Mouse (Mus musculus) embryo, embryonic 11 days (tissue): Measurements from ENCODE around the gene Prpf40b.

Experiments
- DNase-seq: peaks from one replicate; pipeline ENCODE4 v3.0.0-alpha.2; 2015

Prpf40b gene

GRCm38 (mm10) chr15:99334500-99334899 is 39.6 kb downstream of the Prpf40b start:
- no peak for DNase-seq

DNA sequence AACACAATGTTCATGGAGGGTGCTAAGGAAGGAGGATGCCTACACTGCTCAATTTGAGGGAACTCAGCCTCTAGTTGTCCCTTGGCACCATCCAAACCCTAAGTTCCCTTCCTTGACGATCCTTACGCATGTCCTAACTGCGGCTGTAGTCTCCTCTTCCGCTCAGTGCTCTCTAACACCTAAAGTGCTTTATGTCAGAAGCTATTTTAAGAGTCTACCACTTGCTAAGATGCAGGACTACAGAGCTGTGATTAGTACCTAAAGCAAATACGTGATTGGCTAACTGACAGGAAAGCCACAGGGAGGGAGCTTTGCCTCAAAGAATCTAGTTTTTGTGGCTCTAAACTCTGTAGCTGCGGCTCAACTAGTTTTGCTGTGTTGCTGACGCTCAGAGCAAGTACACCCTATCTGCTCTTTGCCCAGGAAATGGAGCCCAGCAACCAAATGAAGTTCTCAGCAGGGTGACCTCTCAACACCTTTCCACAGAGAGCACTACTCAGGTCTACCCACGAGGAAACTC is 41.0 kb downstream of the Prpf40b start:
- no peak for DNase-seq

- no peak for DNase-seq
These were observed 44.0 kb downstream of the Prpf40b start for GRCm38 (mm10) chr15:99338916-99339315.

DNA sequence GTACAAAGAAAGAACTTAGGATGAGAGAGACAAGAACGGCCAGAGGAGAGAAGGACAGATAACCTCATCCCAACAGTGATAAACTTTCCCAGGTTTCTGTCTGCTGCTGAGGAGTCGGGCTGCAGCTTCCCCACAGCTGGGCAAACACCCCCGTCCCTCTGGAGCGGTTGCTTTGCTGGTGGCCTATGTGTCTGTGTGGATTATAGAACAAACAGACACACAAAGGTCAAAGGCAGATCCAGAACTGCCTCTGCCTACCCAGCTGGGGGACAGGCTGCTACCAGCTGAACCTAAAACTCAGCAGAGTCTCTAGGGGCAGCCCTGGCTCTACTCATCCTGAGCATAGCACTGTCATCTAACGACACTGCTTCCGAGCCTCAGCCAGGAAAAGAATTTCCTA is 44.8 kb downstream of the Prpf40b start:
- no peak for DNase-seq

DNA sequence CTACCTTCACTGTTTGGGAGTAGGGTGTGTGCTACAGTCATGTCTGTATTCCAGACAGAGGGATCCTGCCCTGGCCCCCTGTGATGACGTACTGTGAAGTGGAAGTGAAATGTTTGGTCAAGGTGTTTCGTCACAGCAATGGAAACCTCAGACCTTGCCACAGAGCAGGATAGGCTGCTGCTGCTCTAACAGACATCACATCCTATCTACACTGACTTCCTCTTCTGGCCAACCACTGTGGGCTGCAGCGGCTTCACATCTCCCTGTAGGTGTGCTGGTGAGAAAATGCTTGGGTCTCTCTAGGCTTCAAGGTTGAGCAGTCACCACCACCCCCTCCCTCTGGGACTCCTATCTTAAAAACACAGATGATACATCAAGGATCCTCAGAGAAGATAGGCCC is 46.2 kb downstream of the Prpf40b start:
- no peak for DNase-seq

- DNase-seq: no peak
These were observed 47.5 kb downstream of the Prpf40b start for GRCm38 (mm10) chr15:99342194-99342981.

DNA sequence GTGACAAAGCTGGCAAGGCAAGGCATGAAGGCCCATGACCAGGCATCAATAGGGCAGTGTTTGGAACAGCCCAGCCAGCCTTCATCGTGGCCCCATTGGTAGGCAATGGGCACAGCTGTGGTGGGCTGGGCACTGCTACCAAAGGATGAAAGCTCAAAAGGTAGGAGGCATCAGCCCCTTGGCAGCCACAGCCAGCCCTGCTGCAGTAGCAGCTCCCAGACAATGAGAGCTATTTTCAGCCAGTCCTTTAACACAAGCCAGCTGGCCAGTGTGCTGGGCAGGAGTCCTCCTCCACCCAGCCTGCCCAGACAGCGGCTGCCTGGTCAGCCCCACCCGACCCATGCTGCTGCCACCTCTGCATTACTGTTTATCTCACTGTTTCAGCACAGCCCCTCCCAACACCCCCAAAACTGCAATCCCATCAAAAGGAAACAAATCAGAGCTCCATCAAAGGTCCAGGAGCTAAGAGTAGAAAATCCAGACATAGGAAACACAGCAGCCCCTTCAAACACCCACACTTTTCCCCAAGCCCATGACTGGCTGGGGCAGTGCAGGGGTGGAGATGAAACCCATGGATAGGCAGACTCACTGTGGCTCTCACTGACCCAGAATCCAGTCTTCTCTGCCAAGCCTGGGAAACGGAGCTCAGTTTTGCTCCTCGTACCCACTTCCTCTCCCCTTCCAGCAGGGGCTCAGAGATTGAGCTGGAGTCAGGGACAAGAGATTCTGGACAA is 48.7 kb downstream of the Prpf40b start:
- DNase-seq: peak; percentile 47

DNA sequence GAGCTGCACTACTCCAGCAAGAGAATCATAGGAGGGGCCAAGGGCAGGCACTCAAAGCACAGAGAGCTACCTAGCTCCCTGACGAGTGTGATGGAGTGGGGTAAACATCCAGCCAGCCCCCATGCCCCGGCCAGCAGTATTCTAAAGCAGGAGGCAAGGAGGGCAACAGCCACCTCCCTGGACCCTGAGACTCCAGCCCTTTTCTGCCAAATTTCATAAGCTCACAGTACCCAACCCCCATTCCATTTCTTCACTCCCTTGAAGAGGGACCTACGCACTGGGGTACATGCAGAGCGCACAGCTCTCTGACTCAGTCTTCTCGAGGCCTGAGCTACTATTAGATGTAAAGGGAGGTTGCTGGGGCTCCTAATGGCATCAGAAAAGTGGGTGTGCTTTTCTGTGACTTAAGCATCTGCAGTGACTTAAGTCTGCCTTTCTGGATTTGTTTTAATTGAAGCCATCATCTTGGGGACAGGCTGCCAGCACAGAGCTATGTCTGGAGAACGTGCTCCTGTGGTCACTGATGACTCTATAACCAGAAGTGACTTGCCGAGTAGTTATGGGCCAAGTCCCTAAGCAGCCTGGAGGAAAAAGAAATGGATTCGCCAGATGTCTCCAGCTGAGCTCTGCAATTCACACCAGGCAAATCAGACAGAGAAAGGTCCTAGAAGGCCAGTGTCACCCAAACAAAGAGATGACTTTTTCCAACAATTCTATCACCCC is 49.4 kb downstream of the Prpf40b start:
- no peak for DNase-seq

DNA sequence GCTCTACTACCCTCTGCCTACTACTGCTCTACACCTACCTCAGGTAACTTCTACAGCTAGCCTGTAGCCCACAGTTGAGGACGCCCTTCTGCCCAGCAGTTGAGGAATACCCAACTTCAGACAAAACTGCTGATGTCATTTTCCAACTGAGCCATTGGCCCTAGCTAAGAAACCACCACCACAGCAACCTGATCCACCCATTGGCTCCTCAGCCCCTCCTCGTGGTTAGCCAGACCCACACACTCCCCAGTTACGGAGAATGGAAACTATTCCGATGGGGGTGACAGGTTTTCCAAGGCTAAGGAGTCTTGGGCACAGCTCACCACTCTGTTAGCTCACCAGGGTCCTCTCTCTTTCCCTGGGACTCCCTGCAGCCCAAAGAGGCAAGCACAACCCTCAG is 50.1 kb downstream of the Prpf40b start:
- DNase-seq: no peak

- no peak for DNase-seq
These were observed 56.7 kb downstream of the Prpf40b start for GRCm38 (mm10) chr15:99351610-99352009.

GRCm38 (mm10) chr15:99352306-99352705 is 57.4 kb downstream of the Prpf40b start:
- DNase-seq: no peak

DNA sequence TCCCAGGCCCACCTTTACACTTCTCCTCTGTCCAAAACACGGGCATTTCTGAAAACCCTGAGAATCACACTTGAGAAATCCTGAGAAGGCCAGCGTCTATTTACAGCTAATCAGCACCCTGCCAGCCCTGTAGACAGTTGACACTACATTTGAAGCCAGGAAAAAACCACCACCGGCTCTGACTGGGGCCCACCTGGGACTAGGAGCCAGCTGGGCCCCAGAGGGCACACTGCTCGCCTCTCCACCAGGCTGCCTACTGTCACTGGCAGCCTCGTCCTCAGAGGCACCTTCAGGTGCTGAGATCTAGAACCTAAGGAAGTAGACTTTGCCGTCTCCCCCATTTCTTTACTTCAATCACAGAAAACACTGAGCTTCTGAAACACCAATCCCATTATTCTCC is 60.8 kb downstream of the Prpf40b start:
- no peak for DNase-seq

- DNase-seq: no peak
These were observed 61.6 kb downstream of the Prpf40b start for GRCm38 (mm10) chr15:99356462-99356861.

DNA sequence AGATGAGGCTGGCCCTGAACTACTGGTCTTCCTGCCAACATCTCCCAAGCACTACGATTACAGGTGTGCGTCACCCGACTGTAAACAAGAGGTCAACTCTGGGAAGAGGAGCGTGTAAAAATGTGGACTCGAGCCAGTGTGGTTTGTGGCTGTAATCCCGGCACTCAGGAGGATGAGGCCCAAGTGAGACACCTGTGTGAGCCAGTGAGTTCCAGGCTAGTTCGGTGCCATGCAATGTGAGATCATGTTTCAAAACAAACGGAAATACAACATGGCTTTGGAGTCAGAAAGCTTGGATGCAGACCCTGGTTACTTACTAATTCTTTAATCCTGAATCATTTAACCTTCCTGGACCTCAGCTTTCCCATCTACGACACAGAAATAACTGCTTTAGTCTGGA is 64.1 kb downstream of the Prpf40b start:
- no peak for DNase-seq

DNA sequence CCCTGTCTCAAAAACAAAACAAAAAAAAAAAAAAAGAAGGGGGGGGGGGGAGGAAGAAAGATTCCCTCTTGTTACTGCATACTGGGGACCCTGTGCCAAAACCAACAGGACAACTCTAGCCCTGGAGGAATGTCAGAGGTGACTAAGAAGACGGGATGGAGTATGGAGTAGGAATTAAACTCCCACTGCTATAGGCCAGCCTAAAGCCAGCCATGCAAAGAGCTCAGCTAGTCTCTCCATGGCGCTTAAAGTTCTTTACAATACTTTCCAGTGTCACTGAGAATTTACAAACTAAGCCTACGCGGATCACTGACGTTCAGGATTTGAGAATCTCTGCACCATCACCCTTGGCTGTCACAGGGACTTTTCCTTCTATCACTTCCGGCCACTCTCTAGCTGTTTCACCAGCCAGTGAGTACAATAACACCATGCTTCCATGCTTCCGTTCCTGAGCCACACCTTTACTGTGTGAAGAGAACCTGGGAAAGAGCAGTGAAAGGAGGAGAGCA is 69.2 kb downstream of the Prpf40b start:
- no peak for DNase-seq

DNA sequence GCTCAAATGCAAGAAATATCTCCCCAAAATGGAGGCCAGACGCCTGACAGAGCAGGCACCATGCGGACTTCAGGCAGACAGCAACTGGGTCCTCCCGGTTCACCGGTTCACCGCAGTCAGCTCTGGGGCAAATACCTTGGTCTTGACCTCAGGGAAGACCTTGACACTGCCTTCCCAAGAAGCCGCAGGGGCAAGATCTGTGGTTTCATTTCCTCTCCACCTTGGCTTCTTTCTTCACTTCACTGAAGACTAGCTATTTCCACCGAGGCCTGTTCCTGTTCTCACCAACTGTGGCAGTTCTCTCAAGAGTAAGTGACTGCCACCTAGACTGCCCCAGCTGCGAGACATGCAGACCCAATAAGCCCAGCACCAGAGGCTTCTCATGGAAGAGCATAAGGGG is 70.0 kb downstream of the Prpf40b start:
- DNase-seq: no peak
